Mouse (Mus musculus) liver, postnatal 0 days (tissue): ENCODE results near the gene Etv1.

Source experiments
- CTCF ChIP-seq: sonication (generic); IDR thresholded peaks from 2 replicates; pipeline ENCODE4 v1.5.1; 2016; ENCODE audit warnings: antibody characterized with exemption, low read depth
- EP300 ChIP-seq: IDR thresholded peaks from 2 replicates; pipeline ENCODE4 v1.6.1; 2016; ENCODE audit warnings: antibody characterized with exemption, low read depth, mild to moderate bottlenecking

- no peak for TF ChIP-seq CTCF
- no peak for TF ChIP-seq EP300
Observed at GRCm38 (mm10) chr12:38906812-38907211, 127.6 kb downstream of the Etv1 start.
